Mouse (Mus musculus) c-Kit-positive CD71-negative TER-119-negative erythroid progenitor cells, embryonic 14.5 days (primary cell): ENCODE measurements around the gene Smarca2.

ENCODE experiments used
- DNase-seq: peaks from one replicate; pipeline ENCODE4 v3.0.0-alpha.2; 2013; ENCODE audit warnings: low read depth

Gene Smarca2

GRCm38 (mm10) chr19:26747571-26748539 is 143.0 kb downstream of the Smarca2 start:
- DNase-seq = peak; percentile 40

- no peak for DNase-seq
These were observed 143.8 kb downstream of the Smarca2 start for GRCm38 (mm10) chr19:26748676-26749075.

- no peak for DNase-seq
These were observed 144.7 kb downstream of the Smarca2 start for GRCm38 (mm10) chr19:26749427-26750137.

GRCm38 (mm10) chr19:26752611-26753163 is 147.8 kb downstream of the Smarca2 start:
- no peak for DNase-seq

- DNase-seq = no peak
These were observed 148.5 kb downstream of the Smarca2 start for GRCm38 (mm10) chr19:26753266-26753872.

- DNase-seq = no peak
These were observed 149.4 kb downstream of the Smarca2 start for GRCm38 (mm10) chr19:26754016-26754794.

- no peak for DNase-seq
These were observed 151.1 kb downstream of the Smarca2 start for GRCm38 (mm10) chr19:26755991-26756390.

GRCm38 (mm10) chr19:26756399-26756798 is 151.5 kb downstream of the Smarca2 start:
- DNase-seq = no peak

- no peak for DNase-seq
These were observed 153.3 kb downstream of the Smarca2 start for GRCm38 (mm10) chr19:26758156-26758555.

- no peak for DNase-seq
These were observed 153.8 kb downstream of the Smarca2 start for GRCm38 (mm10) chr19:26758620-26759019.

- DNase-seq = no peak
These were observed 154.4 kb downstream of the Smarca2 start for GRCm38 (mm10) chr19:26759295-26759694.

- DNase-seq = no peak
These were observed 156.4 kb downstream of the Smarca2 start for GRCm38 (mm10) chr19:26761257-26761656.

GRCm38 (mm10) chr19:26765483-26765882 is 160.6 kb downstream of the Smarca2 start:
- no peak for DNase-seq

- DNase-seq = no peak
These were observed 162.6 kb downstream of the Smarca2 start for GRCm38 (mm10) chr19:26767454-26767853.

- no peak for DNase-seq
These were observed 163.1 kb downstream of the Smarca2 start for GRCm38 (mm10) chr19:26767941-26768340.

GRCm38 (mm10) chr19:26768846-26769245 is 164.0 kb downstream of the Smarca2 start:
- no peak for DNase-seq

- DNase-seq = no peak
These were observed 165.0 kb downstream of the Smarca2 start for GRCm38 (mm10) chr19:26769609-26770500.

- no peak for DNase-seq
These were observed 165.7 kb downstream of the Smarca2 start for GRCm38 (mm10) chr19:26770592-26770991.

GRCm38 (mm10) chr19:26772051-26772583 is 167.3 kb downstream of the Smarca2 start:
- no peak for DNase-seq
